Mouse (Mus musculus): ENCODE measurements around the gene Ywhag. TPM values are rescaled to one million over a fixed set of nuclear protein-coding genes. Genes with fewer than 3 reads are reported as not detected.

Gene Ywhag
- total and polyA plus RNA-seq, 2 experiments = 23.0 to 42.4 TPM

- H3K4me3 ChIP-seq (ENCODE audit: insufficient read depth, low read depth, low read length) = no peak overlapping the region
- no peak for DNase-seq (ENCODE audit: extremely low read depth, low read depth, low spot score)
- peaks cover 12% of the 10 kb centered on the region for H3K4me1 ChIP-seq (ENCODE audit: control insufficient read depth, insufficient read depth, low read length)
- TF ChIP-seq POLR2A (IDR thresholded peaks at IDR 0.05; ENCODE audit: extremely low read depth, insufficient read depth, low read length) (no peak), CTCF (IDR thresholded peaks at IDR 0.05; ENCODE audit: low read depth, low read length) (no peak)
- peak overlapping the region; percentile 98 for H3K27ac ChIP-seq (replicated peaks; ENCODE audit: insufficient read depth, low read depth, low read length)
- H3K27me3 ChIP-seq (ENCODE audit: control insufficient read depth, insufficient read depth, low read length) = no peaks in the 10 kb centered on the region
- H3K36me3 ChIP-seq (ENCODE audit: control insufficient read depth, insufficient read depth, low read length) = no peaks in the 10 kb centered on the region
- no peaks in the 10 kb centered on the region for H3K79me2 ChIP-seq (ENCODE audit: control insufficient read depth, insufficient read depth, low read length)
- WGBS = 91% methylated on average over 4 of the region's 4 CpGs
- no peak overlapping the region for H3K9ac ChIP-seq (ENCODE audit: low read depth, low read length)
Observed at GRCm38 (mm10) chr5:135958367-135958766, 24.0 kb upstream of the Ywhag start.

- Histone ChIP-seq H3K4me1 (ENCODE audit: control insufficient read depth, insufficient read depth, low read length) (peaks cover 12% of the 10 kb centered on the region), H3K36me3 (ENCODE audit: control insufficient read depth, insufficient read depth, low read length) (no peaks in the 10 kb centered on the region), H3K27me3 (ENCODE audit: control insufficient read depth, insufficient read depth, low read length) (no peaks in the 10 kb centered on the region), H3K9ac (ENCODE audit: low read depth, low read length) (peak overlapping the region; percentile 66), H3K27ac (replicated peaks; ENCODE audit: insufficient read depth, low read depth, low read length) (peak overlapping the region; percentile 98), H3K4me3 (ENCODE audit: insufficient read depth, low read depth, low read length) (peak overlapping the region; percentile 40), H3K79me2 (ENCODE audit: control insufficient read depth, insufficient read depth, low read length) (no peaks in the 10 kb centered on the region)
- WGBS = 8% methylated on average over 28 of the region's 28 CpGs
- TF ChIP-seq POLR2A (IDR thresholded peaks at IDR 0.05; ENCODE audit: extremely low read depth, insufficient read depth, low read length) = peak; percentile 79
- no peak for TF ChIP-seq CTCF (IDR thresholded peaks at IDR 0.05; ENCODE audit: low read depth, low read length)
- DNase-seq (ENCODE audit: extremely low read depth, low read depth, low spot score) = peak; percentile 97
Observed at GRCm38 (mm10) chr5:135957207-135957974, 23.0 kb upstream of the Ywhag start.

DNA sequence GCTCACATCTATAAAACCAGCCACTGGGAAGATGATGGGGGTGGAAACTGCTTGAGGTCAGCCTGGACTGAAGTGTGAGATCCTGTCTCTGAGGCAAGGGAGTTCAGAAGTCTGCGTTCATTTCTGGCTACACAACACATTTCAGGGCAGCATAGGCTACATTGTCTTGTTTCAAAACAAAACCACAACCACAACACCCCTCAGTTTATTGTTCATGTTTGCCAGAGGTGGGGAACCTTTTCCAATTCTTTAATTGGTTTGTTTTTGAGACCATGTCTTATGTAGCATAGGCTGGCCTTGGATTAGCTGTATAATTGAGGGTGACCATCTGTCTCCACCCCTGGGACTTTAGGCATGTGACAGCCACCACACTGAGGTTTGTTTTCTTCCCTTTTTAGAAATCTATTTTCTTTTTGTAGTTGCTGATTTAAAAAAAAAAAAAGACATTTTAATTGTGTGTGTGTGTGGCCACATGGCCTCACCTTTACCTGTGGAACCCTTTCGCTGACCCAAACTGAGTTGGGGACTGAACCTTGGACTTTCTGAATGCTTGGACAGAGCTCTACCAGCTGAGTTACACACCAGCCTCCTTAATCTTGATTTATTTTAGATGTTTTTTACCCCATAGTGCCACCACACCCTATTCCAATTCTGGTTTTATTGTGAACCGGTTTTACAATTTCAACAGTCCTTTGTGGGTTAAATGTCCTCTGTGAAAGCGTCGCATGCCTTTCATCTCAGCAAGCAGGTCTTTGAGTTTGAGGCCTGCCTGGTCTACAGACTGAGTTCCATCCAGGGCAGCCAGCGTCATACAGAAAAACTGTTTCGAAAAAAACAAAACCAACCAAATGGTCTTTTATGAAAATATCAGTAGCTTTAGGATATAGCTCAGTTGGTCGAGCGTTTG lies 22.1 kb upstream of the Ywhag start:
- H3K79me2 ChIP-seq (ENCODE audit: control insufficient read depth, insufficient read depth, low read length) = no peaks in the 10 kb centered on the region
- peak; percentile 22 for DNase-seq (ENCODE audit: extremely low read depth, low read depth, low spot score)
- H3K36me3 ChIP-seq (ENCODE audit: control insufficient read depth, insufficient read depth, low read length) = no peaks in the 10 kb centered on the region
- H3K4me1 ChIP-seq (ENCODE audit: control insufficient read depth, insufficient read depth, low read length) = peaks cover 8% of the 10 kb centered on the region
- no peak overlapping the region for H3K4me3 ChIP-seq (ENCODE audit: insufficient read depth, low read depth, low read length)
- H3K9ac ChIP-seq (ENCODE audit: low read depth, low read length) = no peak overlapping the region
- 88% methylated on average over 9 of the region's 9 CpGs for WGBS
- no peak for TF ChIP-seq POLR2A (IDR thresholded peaks at IDR 0.05; ENCODE audit: extremely low read depth, insufficient read depth, low read length)
- no peak for TF ChIP-seq CTCF (IDR thresholded peaks at IDR 0.05; ENCODE audit: low read depth, low read length)
- H3K27me3 ChIP-seq (ENCODE audit: control insufficient read depth, insufficient read depth, low read length) = no peaks in the 10 kb centered on the region
- peak overlapping the region; percentile 91 for H3K27ac ChIP-seq (replicated peaks; ENCODE audit: insufficient read depth, low read depth, low read length)

GRCm38 (mm10) chr5:135952830-135953229 lies 18.4 kb upstream of the Ywhag start:
- no peak overlapping the region for H3K27ac ChIP-seq (replicated peaks; ENCODE audit: insufficient read depth, low read depth, low read length)
- no peak for TF ChIP-seq CTCF (IDR thresholded peaks at IDR 0.05; ENCODE audit: low read depth, low read length)

GRCm38 (mm10) chr5:135951660-135952059 lies 17.2 kb upstream of the Ywhag start:
- no peak for DNase-seq (ENCODE audit: extremely low read depth, low read depth, low spot score)

More at GRCm38 (mm10) chr5:135952830-135953229, 18.4 kb upstream of the Ywhag start:
- H3K4me3 ChIP-seq (ENCODE audit: insufficient read depth, low read depth, low read length) = no peak overlapping the region
- no peaks in the 10 kb centered on the region; the same call in 1 of the 2 replicates for H3K4me1 ChIP-seq (ENCODE audit: control insufficient read depth, insufficient read depth, low read length)
- H3K27me3 ChIP-seq (ENCODE audit: control insufficient read depth, insufficient read depth, low read length) = no peaks in the 10 kb centered on the region
- no peaks in the 10 kb centered on the region for H3K36me3 ChIP-seq (ENCODE audit: control insufficient read depth, insufficient read depth, low read length)
- no peak overlapping the region for H3K9ac ChIP-seq (ENCODE audit: low read depth, low read length)
- H3K79me2 ChIP-seq (ENCODE audit: control insufficient read depth, insufficient read depth, low read length) = no peaks in the 10 kb centered on the region
- no peak for DNase-seq (ENCODE audit: extremely low read depth, low read depth, low spot score)
- WGBS = 90% methylated on average over 2 of the region's 2 CpGs

More at GRCm38 (mm10) chr5:135951660-135952059, 17.2 kb upstream of the Ywhag start:
- Histone ChIP-seq H3K4me1 (ENCODE audit: control insufficient read depth, insufficient read depth, low read length) (no peaks in the 10 kb centered on the region), H3K79me2 (ENCODE audit: control insufficient read depth, insufficient read depth, low read length) (no peaks in the 10 kb centered on the region), H3K27ac (replicated peaks; ENCODE audit: insufficient read depth, low read depth, low read length) (no peak overlapping the region), H3K36me3 (ENCODE audit: control insufficient read depth, insufficient read depth, low read length) (no peaks in the 10 kb centered on the region), H3K27me3 (ENCODE audit: control insufficient read depth, insufficient read depth, low read length) (no peaks in the 10 kb centered on the region), H3K9ac (ENCODE audit: low read depth, low read length) (no peak overlapping the region), H3K4me3 (ENCODE audit: insufficient read depth, low read depth, low read length) (no peak overlapping the region)
- no peak for TF ChIP-seq CTCF (IDR thresholded peaks at IDR 0.05; ENCODE audit: low read depth, low read length)
- no peak for TF ChIP-seq POLR2A (IDR thresholded peaks at IDR 0.05; ENCODE audit: extremely low read depth, insufficient read depth, low read length)
- WGBS = 94% methylated on average over 2 of the region's 2 CpGs

Data from liver, adult 2 months (tissue).